Mouse (Mus musculus) thymus, adult 2 months (tissue): ENCODE measurements around the gene Immp2l. TPM values are rescaled to one million over a fixed set of nuclear protein-coding genes. Genes with fewer than 3 reads are reported as not detected.

Experiments
- DNase-seq: peaks from one replicate; pipeline ENCODE4 v3.0.0; 2021
- H3K27ac ChIP-seq: fragments of 200-500 bp; 2 replicates; pipeline ENCODE4 v1.5.1; 2012; ENCODE audit warnings: low read length, control low read depth; ENCODE audit not compliant: control insufficient read depth, insufficient read depth
- H3K27me3 ChIP-seq: fragments of 200-500 bp; 2 replicates; pipeline ENCODE4 v1.6.1; 2012; ENCODE audit warnings: mild to moderate bottlenecking, low read length, moderate library complexity, mixed read lengths; ENCODE audit not compliant: control insufficient read depth, insufficient read depth
- H3K36me3 ChIP-seq: fragments of 200-500 bp; 2 replicates; pipeline ENCODE4 v1.6.1; 2012; ENCODE audit warnings: mild to moderate bottlenecking, low read length, moderate library complexity; ENCODE audit not compliant: control insufficient read depth, insufficient read depth
- H3K4me1 ChIP-seq: fragments of 200-500 bp; replicated peaks from 2 replicates; pipeline ENCODE4 v1.6.1; 2012; ENCODE audit warnings: low read length; ENCODE audit not compliant: control insufficient read depth, insufficient read depth
- H3K4me3 ChIP-seq: fragments of 200-500 bp; 2 replicates; pipeline ENCODE4 v1.5.1; 2012; ENCODE audit warnings: mild to moderate bottlenecking, low read length, control low read depth, moderate library complexity; ENCODE audit not compliant: control insufficient read depth, insufficient read depth
- CTCF ChIP-seq: fragments of 200-500 bp; IDR thresholded peaks from 2 replicates; pipeline ENCODE4 v1.5.1; 2012; ENCODE audit warnings: mild to moderate bottlenecking, control low read depth, low read length, moderate library complexity, borderline replicate concordance; ENCODE audit not compliant: control insufficient read depth, poor library complexity, insufficient read depth; ENCODE audit errors: extremely low read depth
- POLR2A ChIP-seq: fragments of 200-500 bp; IDR thresholded peaks from 2 replicates; pipeline ENCODE4 v1.6.1; 2012; ENCODE audit warnings: mild to moderate bottlenecking, low read length, control low read depth, moderate library complexity; ENCODE audit not compliant: control insufficient read depth, poor library complexity, insufficient read depth; ENCODE audit errors: extremely low read depth
- WGBS: fragments of 180-500 bp; shearing (Covaris S2); methylation state at CpG from one replicate; pipeline ENCODE4 v1.1.7; 2018; 5-methylcytosine and 5-hydroxymethylcytosine counted together
- polyA plus RNA-seq: library from polyadenylated mRNA; depleted of rRNA; stranded (reverse); fragments of >200 nt; gene quantifications from 2 replicates; pipeline ENCODE4 v1.2.3, GENCODE M21; 2012; rRNA removed

The Immp2l gene
- polyA plus RNA-seq, result 2.4 and 6.3 TPM in 2 replicates

DNA sequence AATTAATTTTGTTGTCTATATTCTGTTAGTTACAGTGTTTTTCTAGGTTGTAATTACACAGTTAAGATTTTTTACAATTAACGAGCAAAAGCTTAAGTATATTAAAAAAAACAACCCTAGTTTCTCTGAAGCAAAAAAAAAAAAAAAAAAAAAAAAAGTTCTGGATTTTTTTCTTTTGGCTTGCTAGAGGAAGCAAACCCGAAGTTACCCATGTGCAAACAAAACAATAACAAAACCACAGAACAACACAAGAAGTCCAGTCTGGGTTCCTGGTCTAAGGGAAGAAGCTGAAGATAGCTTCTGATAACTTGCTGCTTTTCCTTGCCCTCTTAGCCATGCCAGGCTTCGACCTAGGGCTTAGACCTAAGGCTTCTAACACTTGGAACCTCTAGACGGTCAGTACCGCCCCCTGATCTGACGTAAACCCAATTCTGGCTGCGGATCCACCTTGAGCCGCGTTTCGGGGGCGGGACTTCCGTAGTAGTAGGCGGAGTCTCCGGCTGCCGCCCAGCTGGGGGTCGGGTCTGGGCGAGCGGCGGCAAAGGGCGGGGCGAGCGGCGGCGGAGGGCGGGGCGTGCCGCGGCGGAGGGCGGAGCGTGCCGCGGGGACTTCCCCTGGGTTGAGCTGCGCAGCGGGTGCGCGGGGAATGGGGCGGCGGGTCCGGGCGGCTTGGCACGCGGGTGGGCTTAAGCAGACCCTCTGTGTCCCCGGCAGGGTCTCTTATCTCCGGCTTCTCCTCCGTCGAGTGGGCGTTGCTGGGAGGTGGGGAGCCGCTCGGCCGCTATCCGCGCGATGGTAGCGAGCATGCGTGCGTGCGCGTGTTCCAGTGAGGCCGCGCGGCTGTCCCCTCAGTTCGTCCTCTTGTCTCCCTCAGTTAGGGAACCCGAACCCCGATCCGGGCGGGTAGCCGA is at the start of gene Immp2l:
TSS of gene Immp2l (plus strand) at position 580 of the 911 bp plus-strand sequence.
- WGBS, result 2% methylated on average over 68 of the region's 68 CpGs
- peaks cover 4% of the 10 kb centered on the region; the same call in 1 of the 2 replicates for H3K4me1 ChIP-seq
- H3K27ac ChIP-seq, result no peak within 1 kb of the TSS
- no peaks in the 10 kb centered on the region for H3K36me3 ChIP-seq
- TF ChIP-seq POLR2A, result no peak
- 0 out of 2 replicates have a peak, but pooled peaks have one; percentile 19 for TF ChIP-seq CTCF
- DNase-seq, result peak; percentile 99
- H3K4me3 ChIP-seq, result peak within 1 kb of the TSS; percentile 75
- H3K27me3 ChIP-seq, result no peaks in the 10 kb centered on the region

DNA sequence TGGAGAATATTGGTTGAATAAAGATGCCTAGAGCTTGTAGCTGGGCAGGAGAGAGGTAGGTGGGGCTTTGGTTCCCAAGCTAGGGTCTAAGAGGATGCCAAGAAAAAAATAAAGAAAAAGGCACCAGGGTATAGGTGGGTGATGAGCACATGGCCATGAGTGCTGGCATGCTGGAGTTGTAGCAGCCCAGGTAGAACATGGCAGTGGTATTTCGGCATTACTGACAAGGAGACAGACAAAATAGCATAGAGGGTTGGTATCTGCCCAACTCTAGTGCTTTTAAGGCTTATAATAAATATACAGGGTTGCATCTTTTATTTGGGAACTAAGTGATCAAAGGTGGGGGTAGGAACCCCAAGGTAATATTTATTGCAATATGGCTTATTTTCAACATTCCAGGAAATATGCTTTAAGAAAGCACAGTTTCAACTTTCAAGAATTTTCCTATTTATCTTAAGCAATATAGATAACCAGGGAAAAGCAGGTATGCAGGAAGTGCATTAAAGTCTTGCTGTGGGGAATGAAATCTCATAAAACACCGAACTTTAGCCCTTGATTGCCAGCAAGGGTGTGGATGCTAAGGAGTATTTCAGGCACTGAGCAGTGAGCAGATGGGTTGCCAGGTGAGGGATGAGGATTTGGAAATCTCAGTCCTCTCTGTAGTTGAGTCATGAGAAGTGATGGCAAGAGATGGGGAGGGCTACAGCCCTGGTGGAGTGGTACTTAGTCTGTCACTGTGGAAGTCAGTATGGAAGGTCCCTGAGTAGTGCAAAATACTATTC is 45.0 kb upstream of the Immp2l start:
- 89% methylated on average over 2 of the region's 2 CpGs for WGBS
- no peak overlapping the region for H3K4me3 ChIP-seq
- H3K36me3 ChIP-seq, result no peaks in the 10 kb centered on the region
- DNase-seq, result no peak
- H3K27me3 ChIP-seq, result no peaks in the 10 kb centered on the region
- no peak overlapping the region for H3K27ac ChIP-seq
- H3K4me1 ChIP-seq, result no peaks in the 10 kb centered on the region
- TF ChIP-seq POLR2A (no peak), CTCF (no peak)

DNA sequence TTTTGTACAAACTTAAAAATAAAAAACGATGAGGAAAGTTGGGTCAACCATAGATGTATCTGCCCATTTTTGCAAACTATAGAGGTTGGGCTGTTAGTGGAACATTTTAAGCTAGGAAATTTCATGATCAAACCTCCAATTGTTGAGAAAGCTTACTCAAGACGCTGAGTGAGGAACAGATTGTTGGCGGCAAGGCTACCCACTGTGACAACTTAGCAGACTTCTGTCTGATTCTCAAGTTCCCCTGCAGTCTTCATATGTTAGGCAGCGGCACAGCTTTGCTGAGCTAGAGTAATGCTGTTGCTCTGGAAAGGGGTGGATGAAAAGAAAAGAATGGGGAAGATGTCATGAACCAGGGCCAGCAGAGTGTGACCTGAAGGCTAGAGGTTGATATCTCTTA is 44.2 kb upstream of the Immp2l start:
- H3K4me1 ChIP-seq, result no peaks in the 10 kb centered on the region
- WGBS, result 93% methylated on average over 4 of the region's 4 CpGs

DNA sequence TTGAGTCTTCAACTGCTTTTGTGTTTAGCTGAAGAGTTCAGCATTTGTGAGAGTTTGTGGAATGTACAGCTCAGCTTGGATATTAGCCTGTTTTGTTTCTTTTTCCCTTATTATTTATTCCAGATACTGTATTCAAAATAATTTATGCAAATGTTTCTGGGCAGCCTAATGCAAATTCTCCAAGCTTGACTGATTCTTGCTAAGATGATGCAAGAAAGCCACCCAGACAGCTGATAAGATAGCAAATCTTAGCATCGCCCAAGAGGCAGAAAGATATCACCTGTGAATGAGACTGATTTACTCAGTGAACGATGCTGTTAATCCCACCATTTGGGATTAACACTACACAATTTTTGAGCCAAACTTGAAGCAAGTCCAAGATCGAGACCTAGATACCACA is 43.7 kb upstream of the Immp2l start:
- DNase-seq, result no peak
- Histone ChIP-seq H3K36me3 (no peaks in the 10 kb centered on the region), H3K27ac (no peak overlapping the region), H3K27me3 (no peaks in the 10 kb centered on the region), H3K4me1 (no peaks in the 10 kb centered on the region), H3K4me3 (no peak overlapping the region)
- WGBS, result 91% methylated on average over 3 of the region's 3 CpGs
- TF ChIP-seq CTCF (no peak), POLR2A (no peak)

More for the DNA sequence above, 44.2 kb upstream of the Immp2l start:
- no peak for DNase-seq
- TF ChIP-seq POLR2A (no peak), CTCF (no peak)
- Histone ChIP-seq H3K4me3 (no peak overlapping the region), H3K36me3 (no peaks in the 10 kb centered on the region), H3K27ac (no peak overlapping the region), H3K27me3 (no peaks in the 10 kb centered on the region)

DNA sequence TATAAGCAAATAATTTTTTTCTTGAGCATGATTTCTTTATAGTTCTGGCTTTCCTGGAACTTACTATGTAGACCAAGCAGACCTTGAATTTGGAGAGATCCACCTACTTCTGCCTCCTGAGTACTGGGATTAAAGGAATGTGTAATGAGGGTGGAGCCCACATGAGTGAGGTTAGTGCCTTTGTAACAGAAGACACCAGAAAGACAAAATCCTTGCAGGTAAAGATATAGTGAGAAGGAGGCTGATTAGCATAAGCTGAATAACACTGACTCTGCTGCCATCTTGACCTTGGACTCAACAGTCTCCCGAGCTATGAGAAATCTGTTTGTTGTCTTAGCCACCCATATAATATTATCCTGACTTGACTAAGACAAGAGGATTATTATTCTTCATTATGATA is 40.9 kb upstream of the Immp2l start:
- Histone ChIP-seq H3K27me3 (no peaks in the 10 kb centered on the region), H3K27ac (no peak overlapping the region), H3K4me1 (no peaks in the 10 kb centered on the region), H3K36me3 (no peaks in the 10 kb centered on the region), H3K4me3 (no peak overlapping the region)
- DNase-seq, result no peak
- 100% methylated on average over 1 of the region's 1 CpGs for WGBS
- TF ChIP-seq POLR2A, result no peak
- no peak for TF ChIP-seq CTCF

DNA sequence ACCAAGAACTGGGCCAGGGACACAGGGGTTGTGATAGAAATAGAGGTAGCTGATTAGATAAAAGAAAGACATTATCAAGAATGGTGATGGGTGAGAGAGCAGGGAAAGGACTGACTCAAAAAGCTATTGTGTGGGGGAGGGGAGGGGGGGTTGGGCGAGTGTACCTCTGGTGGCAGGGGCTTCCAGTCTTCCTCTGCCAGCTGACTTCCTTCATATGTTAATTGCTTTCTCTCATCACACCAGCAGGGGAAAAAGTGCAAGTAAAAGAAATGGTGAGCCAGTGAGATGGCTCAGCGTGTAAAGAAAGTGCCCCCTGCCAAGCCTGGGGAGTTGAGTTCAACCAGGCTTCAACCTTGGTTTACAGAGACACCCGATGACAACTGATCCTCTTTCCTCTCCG is 39.2 kb upstream of the Immp2l start:
- WGBS, result 65% methylated on average over 4 of the region's 4 CpGs
- H3K4me3 ChIP-seq, result no peak overlapping the region
- TF ChIP-seq CTCF (no peak), POLR2A (no peak)
- H3K4me1 ChIP-seq, result no peaks in the 10 kb centered on the region
- H3K27me3 ChIP-seq, result no peaks in the 10 kb centered on the region
- no peak for DNase-seq
- H3K36me3 ChIP-seq, result no peaks in the 10 kb centered on the region
- no peak overlapping the region for H3K27ac ChIP-seq
